Mouse (Mus musculus): ENCODE measurements around the gene Nxph3.
A peak's percentile ranks its signal among the peaks of the same experiment; 100 is the strongest.

Gene Nxph3

DNA sequence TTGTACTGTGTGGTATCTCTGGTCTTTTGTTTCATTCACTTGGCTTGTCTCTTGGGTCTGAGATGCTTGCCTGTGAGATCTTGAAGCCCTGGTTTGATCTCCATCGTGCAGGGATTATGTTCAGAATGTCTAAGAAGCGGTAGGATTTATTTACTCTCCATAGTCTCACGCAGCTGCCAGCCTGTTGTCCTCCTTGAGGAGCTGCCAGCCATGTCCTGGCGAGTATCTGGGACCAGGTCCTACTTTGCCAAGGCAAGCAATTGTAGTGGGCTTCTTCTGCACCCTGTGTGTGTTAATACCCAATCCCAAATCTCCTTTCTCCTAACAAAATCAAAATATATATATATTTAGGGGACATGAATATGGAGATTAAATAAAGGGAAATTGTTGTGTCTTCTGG lies 21.4 kb downstream of the Nxph3 start:
- DNase-seq (ENCODE audit: low spot score) = no peak

DNA sequence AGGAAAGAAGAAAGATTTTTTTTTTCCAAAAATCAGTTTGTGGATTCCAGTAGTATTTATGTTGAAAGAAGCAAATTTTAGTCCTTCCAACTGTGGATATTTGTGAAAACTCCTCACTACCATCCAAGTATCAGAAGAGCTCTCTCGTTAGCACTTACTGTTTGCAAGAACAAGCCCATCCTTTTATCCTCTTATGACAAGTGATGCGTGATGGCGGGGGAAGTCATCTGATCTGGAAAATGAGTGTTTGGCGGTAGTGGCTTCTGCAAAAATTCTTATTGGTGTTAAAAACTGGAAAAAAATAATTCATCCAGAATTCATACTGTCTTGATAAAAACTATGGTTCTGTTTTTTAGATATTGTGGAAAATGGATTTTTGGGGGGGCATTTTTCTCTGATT lies 22.1 kb downstream of the Nxph3 start:
- no peak for DNase-seq (ENCODE audit: low spot score)

DNA sequence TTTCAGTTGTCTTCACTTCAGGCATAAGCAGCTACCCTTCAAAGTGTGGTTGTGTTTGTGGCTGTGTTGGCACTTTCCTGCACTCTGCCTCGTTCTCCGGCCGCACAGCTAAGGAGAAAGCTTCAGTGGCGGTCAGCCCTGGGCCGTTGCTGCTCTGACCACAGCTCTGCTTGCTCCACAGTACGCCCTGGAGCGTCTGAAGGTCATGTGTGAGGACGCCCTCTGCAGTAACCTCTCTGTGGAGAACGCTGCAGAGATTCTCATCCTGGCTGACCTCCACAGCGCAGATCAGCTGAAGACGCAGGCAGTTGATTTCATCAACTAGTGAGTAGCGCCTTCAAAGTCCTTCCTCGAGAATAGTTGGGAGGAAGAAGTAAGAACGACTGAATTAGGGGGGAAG lies 24.3 kb downstream of the Nxph3 start:
- no peak for DNase-seq (ENCODE audit: low spot score)

DNA sequence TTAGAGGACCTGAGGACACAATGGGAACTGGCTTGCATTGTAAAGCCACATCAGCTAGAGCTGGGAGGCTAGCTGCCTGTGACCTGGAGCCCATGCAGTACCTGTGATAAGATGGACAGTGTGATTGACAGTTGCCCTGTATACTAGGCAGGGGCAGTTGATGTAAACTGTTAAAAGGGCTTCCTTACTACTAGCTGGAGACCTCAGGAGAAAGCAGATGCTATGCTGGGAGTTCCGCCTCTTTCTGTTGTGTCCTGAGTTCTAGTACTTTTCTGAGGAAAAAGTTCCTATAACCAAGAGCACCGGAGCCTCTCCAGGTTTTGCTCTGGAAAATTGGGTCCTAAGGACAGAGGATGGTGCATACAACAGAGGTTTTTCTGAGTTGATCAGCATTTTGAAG lies 27.1 kb downstream of the Nxph3 start:
- DNase-seq (ENCODE audit: low spot score) = no peak

DNA sequence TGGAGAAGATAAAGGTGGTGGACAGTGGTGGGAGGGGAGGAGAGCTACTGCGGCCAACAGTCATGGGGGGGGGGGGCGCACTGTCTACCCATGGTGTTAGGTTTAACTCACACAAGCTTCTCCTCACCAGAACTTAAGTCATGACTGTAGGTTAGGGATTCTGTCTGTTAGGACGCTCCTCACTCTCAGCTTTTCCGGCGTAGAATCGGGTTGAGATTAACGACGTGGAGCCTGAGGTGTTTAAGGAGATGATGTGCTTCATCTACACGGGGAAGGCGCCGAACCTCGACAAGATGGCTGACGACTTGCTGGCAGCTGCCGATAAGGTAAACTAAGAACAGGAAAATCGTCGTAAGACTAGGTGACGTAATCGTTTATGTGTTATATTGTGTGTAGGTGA lies 28.7 kb downstream of the Nxph3 start:
- no peak for DNase-seq (ENCODE audit: low spot score)

DNA sequence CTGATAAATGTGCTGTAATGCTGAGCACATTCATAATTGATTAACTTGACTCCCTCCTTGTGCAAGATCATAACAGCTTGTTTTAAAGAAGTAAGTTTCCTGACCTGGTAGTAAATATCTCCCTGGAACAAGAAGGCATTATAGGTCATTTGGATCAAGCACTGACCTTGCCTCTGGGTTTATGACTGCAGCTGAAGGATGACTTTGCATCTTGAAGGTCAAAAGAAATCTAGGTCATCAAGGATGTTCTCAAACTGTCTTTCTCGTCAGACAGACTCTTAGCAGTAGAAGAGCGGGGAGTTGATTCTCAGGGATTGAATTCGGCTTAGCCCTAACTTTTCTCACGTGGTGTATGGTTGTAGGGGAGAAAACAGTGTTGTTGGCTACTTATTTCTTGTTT lies 33.7 kb downstream of the Nxph3 start:
- DNase-seq (ENCODE audit: low spot score) = no peak

GRCm38 (mm10) chr11:95479458-95479857 lies 34.9 kb downstream of the Nxph3 start:
- no peak for DNase-seq (ENCODE audit: low spot score)

DNA sequence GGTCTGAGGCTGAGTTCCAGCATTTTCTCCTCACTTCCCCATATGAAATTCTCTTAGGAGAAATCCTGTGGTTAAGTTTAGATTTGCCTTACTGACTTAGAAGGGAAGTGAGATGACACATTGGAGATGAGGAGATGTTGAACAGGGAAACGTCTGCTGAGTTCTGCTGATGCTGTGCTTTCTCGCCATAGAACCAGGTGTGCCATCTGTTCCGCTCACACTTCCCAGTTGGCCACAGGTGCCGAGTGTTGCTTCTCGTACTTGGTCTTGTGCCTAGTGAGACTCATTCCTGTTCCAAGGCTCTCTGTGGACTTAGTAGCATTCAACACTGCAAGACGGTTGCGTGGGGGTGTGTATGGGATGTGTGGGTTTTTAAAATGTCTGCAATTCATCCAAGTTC lies 38.0 kb downstream of the Nxph3 start:
- DNase-seq (ENCODE audit: low spot score) = peak; percentile 69

GRCm38 (mm10) chr11:95473456-95473855 lies 40.9 kb downstream of the Nxph3 start:
- no peak for DNase-seq (ENCODE audit: low spot score)

- DNase-seq (ENCODE audit: low spot score) = no peak
Measured at GRCm38 (mm10) chr11:95472942-95473341, 41.4 kb downstream of the Nxph3 start.

GRCm38 (mm10) chr11:95467731-95468130 lies 46.6 kb downstream of the Nxph3 start:
- no peak for DNase-seq (ENCODE audit: low spot score)

GRCm38 (mm10) chr11:95462168-95462567 lies 52.2 kb downstream of the Nxph3 start:
- no peak for DNase-seq (ENCODE audit: low spot score)

- no peak for DNase-seq (ENCODE audit: low spot score)
Measured at GRCm38 (mm10) chr11:95460872-95461271, 53.5 kb downstream of the Nxph3 start.

Measured in left cerebral cortex, adult 11 months (tissue).